Mouse (Mus musculus) layer of hippocampus, adult 8-10 months (tissue): ENCODE results near the gene Mad1l1. TPM values are rescaled to one million over a fixed set of nuclear protein-coding genes. Genes with fewer than 3 reads are reported as not detected.

Experiments used
- DNase-seq, 2 experiments: peaks; one replicate each; pipeline ENCODE4 v3.0.0; 2022; ENCODE audit warnings: low spot score in 2 of 2
- total RNA-seq, 4 experiments: library from RNA; stranded (reverse); gene quantifications; 2 replicates each; pipeline ENCODE4 v1.2.4; 2022

Mad1l1 gene
- total RNA-seq, 4 experiments from 2014 or later: 15.3 to 19.9 (median 17.2) TPM

DNA sequence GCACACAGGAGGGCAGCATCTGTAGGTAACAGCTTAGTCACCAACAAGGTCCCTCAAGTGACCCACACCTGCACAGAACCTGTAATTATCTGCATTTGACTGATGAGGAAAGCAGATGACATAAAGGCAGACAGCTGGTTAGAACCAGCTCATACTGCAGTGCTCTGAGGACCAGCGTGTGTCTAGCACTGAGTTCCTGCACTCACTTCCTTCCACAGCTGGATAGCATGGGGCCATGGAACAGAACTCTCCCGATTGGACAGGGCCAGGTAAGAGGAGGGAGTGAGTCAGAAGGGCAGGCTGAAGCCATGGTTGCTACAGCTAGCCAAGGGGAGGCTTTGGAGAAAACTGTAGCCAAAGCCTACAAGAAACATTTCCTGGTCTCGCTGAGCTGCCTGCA lies 259.0 kb downstream of the Mad1l1 start:
- DNase-seq: no peak

DNA sequence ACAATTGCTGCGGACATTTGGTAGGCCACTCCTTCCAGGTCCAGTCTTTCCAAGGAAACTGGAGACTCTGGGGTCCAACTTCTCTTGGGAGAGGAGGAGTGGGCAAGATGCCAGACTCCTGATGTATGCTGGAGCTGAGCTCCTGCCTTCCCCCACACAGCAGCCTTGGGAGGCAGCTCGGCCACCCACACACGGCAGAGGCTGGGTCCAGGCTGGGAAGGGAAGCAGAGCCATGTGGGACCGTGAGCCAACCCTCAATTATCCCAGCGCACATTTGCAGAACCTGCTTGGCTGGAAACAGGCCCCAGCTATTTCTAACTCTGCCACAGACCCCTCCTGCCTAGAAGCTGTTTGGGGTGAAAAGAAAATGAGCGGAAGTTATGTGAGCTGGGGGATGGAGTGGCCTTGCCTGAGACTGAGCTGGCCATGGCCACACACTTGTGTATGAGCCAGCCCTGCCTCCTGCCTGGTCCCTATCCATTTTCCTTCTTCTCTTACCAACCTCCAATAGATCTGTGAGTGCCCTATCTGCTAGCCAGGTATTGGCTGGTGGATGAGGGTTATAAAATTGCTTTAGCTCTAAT lies 260.0 kb downstream of the Mad1l1 start:
- DNase-seq: peak; percentile 69 to 70

DNA sequence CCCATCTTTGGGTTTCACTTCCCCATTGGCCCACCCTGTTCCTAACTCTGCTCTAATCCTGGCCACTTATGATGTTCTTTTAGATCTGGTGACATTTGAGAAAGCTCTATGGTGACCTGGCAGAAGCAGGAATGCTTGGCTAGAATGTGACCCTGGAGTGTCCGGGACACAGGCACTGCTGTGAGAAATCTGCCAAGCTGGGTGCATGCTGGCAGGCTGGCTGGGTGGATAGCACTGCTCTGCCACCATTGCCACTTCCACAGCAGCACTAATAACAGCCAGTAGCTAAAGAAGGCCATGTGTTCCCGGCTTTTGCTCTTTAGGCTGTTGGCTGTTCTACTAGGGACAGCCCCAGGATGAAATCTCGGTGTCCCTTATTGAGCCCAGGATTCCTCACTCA lies 265.1 kb downstream of the Mad1l1 start:
- DNase-seq: no peak

DNA sequence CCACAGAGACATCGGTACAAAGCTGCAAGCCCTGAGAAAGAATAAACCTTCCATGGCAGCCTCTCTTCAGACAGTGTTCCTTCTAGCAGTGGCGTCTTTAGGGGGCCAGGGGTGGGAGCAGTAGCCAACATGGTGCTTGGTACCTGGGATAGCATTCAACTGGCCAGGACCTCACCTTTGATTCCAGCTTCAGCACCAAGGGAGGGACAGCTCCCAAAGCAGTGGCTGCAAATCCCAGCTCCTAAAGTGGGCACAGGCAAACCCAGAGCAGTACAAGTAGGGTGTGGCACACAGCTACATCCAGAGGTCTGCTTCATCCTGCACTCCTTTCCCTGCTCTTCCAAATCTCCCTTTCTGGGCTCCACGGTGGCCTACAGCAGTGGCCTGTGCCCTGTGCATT lies 265.9 kb downstream of the Mad1l1 start:
- DNase-seq: no peak

DNA sequence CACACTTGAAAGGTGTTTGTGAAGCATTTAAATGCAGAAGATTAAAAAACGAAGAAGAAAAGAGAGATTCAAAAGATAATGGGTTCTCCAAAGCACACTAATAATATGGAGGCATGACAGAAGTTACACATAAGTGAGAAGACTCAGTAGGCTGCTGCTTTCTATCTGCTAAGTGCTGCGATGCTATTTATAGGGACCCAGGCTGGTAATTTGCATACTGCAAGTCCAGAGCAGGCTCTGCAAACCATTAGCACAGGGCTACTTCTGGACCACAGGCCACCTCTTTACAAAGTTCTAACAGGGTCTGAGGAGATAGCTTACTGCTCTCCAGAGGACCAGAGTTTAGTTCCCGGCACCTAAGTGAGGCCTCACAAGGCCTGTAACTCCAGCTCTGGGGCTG lies 267.7 kb downstream of the Mad1l1 start:
- DNase-seq: no peak

DNA sequence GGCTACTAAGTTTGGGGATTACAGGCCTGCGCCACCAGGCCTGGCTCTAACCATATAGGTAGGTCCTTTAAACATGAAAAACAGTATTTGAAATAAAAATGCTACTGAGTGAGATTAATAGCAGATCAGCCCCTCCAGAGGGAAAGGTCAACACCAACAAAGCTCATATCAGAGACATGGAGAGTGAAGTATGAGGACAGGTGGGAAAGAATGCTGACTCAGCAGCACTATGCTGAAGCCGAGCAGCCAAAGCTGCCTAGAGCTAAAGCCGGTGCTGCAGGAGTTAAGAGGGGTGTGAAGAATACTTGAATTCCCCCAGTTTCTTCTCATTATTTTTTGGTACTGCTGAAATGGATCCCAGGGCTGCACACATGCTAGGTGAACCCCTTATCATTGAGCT lies 268.9 kb downstream of the Mad1l1 start:
- no peak for DNase-seq

DNA sequence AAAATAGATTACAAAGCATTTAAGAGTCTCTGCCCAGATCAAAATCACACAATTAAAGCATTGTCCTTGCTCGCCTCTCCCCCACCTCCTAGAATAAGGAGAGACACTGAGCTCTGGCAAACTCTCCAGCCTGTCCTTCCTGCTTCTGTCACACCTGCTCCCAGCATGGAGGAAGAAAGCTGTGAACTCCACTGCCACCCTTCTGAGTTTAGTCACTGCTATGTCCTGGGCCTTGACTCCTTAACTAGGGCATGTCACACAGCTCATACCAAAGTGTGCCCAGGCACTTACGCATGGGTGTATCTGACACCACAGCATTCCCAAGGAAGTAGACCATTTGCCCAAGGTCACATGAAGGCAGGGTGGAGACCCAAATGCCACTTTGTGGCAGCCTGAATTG lies 275.9 kb downstream of the Mad1l1 start:
- no peak for DNase-seq

DNA sequence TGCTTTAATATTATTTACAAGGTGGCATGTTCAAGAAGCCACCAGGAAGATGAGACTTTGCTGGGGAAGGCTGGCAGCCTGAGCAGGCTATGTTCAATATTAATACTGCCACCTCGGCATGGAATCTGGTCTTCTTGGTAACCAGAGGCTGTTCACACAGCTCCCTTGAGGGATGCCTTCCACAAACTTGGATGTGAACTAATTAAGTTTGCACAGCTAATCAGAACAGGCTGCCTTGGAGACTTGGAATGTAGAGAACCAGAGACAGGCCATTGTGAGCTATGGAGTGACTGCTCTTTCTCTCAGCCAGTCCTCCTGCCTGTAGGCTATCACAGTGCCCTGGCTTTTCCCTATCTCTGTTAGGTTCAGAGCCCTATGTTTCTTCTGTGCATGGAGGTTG lies 278.4 kb downstream of the Mad1l1 start:
- DNase-seq: no peak

DNA sequence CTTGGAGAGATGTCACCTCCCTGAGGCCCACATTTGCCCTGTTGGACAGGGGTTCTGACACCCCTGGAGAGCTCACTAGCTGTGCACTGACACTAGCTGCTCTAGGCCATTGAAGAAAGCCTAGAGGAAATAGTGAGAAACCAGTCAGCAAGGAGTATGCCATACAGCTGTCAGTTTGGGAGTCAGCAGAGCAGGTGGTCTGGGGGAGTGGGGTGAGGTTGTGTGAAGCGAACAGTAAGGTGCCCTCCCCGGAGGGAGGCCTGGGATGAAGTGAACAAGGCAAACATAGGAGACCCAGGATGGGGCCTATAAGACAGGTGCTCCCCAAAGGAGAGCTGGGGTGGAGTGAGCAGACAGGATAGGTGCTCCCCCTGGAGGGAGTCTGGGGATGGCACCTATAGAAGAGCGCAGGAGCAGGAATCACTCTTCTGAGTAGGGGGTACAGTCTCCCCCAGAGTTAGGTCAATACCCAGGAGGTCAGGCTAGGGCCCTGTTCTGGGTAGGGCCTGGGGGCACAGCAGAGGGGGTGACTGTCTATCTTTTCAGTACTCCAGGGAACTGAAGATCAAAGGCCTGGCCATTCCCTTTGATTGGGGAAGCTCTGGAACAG lies 279.2 kb downstream of the Mad1l1 start:
- DNase-seq: no peak

DNA sequence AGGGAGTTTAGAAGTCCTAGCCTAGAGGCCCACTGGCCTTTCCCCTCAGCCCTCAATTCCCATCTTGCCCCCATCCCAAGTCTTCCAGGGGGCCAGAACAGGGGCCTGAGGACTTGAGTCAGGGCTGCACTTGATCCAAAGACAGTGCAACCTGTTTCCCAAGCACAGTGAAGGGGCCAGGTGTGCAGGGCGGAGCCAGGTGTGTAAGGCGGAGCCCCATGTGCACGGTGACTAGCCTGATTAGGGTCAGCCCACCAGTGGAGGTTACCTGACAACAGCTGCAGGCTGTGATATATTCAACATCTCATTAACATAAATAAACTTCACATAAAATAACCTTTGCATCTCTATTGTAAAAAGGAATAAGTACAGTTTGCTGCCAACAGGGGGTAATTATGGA lies 280.3 kb downstream of the Mad1l1 start:
- DNase-seq: no peak

DNA sequence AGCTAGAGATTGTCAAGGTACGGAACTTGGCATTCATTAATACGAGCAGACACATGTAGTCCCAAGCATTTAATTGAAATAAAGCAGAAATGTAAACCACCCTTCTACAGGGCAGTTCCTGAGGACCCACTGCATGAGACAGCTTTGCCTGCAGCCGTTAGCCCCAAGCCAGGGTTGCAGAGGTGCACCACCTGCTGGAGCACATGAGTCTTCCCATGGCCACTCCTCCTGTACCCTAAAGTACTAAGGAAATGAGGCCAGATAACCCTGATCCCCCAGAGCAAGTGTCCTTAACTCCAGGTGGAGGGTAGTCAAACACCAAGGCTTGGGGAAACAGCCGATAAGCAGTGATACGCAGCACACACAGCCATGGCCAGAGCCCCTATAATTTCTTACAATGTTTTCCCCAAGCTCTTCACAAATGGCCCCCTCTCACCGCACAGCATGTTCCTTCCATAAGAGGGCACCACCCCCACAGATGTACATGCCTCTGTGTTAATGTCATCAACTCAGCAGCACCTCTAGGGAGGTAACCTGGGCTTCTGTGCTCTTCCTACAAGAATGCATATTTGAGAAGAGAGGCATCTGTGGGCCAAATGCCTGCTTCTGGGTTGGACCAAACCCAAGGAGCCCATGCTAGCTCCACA lies 283.6 kb downstream of the Mad1l1 start:
- DNase-seq: no peak

DNA sequence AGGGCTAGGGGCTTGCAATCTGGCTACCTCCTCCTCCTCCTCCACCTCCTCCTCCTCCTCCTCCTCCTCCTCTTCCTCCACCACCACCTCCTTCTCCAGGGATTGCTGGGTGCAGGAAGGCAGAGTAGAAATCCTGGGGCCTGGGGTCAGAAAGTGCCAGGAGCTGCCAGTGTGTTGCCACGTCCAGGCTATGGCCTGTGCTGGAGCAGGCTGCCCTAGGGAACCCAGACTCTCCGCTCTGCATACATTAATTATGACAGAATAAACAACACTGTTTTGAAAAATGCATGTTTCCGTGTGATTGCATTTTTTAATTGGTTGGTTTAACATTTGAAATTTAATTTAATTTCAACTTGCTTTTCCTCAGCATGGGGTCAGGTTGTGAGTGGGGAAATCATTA lies 285.7 kb downstream of the Mad1l1 start:
- DNase-seq: no peak

DNA sequence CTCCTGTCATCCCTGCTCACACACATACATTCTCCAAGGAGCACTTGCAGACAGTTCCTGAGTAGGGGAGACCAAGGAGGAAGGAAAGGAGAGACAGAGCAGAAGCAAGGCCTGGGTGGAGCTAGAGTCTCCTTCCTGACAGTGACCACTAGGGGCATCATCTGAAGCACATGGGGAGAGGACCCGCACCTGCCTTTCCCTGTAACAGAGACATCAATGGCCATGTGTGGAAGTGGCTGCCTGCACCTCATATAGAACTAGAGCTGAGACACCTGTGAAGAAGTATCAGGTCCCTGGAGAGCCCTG lies 286.4 kb downstream of the Mad1l1 start:
- no peak for DNase-seq

DNA sequence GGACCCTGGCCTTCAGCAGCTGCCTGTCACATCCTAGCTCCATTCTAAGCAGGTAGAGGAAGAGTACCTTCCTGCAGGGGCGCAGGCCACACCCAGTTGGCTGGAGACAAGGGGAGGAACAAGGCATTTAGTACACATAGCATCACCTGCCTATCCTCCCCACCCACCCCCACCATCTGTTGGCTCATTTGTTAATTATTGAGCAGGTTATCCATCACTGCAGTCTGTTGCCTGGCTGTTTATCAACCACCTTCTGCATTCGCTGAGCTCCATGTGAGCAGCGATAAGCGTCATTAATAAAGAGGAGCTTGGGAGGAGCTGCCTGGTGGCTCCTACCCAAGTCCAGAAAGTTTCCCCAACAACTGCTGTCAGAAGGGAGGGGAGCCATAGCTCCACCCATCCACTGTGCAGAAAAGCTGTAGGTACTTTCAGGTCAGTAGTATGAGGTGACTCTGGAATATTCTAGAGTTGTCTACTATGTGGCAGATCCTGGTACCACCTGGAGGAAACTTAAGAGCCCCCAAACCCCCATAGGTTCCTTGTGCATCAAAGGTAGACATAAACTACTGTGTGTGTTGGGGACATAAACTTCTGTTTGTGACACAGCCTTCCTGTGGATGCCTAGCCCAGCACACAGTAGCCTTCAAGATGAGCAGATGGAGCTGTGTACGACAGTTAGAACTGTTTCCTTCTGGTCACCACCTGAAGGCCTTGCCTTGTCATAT lies 286.9 kb downstream of the Mad1l1 start:
- DNase-seq: no peak

DNA sequence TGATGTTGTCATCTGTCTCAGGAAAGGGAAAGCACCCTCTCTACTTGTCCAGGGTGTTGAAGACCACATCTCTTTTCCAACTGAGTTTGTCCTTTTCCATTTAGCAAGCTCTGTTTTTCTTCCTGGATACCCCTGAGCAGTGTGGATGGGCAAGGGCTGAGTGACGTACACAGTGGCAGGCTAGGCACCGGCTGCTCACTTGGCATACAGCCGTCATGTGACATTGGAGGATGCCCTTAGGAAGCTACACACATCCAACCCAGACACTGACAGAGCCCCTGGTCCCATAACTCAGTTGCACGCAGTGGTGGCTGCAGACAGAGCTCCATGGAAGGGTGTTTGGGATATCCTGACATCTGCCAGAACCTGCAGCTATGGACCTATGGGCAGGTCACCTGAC lies 295.0 kb downstream of the Mad1l1 start:
- DNase-seq: no peak

DNA sequence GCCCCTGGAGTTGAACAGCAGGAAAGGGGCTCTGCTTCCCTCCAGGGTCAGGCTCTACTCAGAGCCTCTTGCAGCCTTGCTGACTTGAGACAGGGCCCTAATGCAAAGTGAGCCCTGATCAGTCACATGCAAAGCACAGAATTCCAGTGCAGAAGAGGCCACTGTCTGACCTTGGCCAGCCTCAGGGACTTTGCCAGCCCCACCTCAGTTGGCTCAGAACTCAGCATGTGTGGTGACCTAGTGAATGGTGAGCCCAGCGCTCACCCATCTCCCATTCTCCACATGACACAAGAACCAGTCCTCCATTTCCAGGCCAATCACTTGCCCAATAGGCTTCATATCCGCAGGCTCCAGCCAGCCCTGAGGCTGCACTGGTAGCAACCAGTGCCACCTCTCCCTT lies 296.1 kb downstream of the Mad1l1 start:
- no peak for DNase-seq

DNA sequence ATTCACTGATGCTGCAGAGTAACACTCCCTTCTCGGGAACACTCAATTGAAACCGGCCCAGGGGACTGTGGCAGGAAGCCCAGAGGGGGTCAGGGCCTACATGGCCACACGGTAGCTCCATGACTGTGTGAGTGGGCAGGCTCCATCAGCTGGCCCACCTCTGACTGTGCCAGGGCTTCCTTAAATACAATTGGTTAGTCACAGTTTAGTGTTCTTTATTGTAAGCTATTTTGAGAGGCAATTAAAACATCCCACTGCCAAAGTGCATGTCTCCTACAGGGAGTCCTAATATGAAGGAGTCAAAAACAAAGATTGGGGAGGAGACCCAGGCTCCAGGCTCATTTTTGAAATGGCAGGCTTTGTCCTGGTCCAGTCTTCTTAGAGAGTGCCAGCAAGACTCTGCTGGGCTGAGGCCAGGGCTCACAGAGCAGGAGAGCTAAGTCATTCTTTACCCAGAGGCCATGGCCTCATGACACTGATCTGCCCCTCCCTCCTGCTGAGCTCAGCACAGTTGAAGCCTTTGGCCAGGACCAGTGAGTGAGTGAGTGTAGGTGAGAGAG lies 297.3 kb downstream of the Mad1l1 start:
- DNase-seq: peak; percentile 20

DNA sequence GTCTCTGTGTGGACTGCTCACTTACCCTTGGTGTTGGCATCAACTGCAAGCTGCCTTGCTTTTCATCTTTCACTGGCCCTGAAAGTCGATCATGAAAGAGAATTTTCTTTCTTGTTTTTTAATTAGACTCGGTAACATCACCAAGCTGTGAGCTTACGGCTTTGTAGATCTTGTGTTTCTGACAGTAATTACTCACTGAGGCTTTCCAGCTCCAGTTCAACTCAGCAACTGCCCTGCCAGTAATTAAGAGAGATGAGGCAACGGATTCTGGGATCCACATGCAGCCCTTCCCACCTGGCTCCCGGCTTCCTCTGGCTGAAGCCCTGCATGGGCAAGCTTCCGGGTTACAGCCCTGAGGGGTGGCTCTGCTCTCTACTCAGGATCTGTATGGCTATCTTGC lies 298.5 kb downstream of the Mad1l1 start:
- DNase-seq: no peak

DNA sequence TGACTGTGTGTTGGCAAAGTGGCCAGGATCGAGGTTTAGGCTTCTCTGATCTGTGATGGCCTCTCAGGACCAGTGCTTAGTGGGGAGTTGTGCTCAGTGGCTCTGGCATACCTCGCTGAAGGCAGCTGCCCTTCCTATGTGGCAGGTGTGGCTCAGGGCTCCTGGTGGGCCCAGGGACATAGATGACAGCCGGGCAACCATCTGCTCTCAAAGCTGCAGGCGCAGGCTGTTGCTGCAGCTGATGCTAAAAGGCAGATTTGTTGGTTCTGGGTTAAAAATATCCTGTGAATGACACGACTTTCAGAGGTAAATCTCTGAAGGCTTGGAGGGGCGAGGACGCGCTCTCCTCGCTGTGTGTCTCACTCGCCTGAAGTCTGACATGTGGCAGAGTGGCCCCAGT lies 299.6 kb downstream of the Mad1l1 start:
- peak; percentile 26 to 53 for DNase-seq

DNA sequence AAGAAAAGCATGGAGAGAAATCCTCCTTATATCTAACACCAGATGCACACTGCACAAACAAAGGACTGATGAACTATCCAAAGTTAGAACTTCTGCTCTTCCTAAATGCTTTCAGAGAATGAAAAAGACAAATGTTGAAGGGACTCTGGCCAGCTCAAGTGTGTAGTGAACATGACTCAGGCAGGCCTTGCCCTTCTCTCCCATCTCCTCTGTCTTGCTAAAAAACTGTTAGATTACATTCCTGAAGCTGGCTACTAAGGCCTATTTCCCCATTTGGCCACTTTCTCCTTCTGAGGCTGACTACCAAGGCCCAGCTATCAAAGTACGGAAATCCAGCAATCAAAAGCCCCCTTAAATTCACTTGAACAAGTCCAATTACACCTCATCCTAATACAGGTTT lies 301.7 kb downstream of the Mad1l1 start:
- DNase-seq: no peak

DNA sequence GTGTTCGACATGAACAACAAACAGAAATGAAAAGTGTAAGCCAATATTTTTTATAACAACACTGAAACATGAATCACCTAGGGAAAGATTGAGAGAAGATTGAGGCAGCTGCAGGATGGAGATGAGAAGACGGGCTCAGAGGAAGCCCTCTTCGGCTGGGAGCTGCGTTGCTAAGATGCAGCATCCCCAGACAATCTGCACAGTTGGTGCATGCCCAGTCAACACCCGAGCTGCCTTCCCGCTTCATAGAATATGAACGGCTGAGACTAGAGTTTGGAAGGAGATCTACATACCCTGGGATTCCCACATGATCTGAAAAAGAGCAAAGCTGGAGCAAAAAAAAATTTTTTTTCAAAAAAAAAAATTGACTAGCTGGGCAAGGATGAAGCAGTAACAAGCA lies 302.6 kb downstream of the Mad1l1 start:
- DNase-seq: peak in 1 of 2 experiments; percentile 16

DNA sequence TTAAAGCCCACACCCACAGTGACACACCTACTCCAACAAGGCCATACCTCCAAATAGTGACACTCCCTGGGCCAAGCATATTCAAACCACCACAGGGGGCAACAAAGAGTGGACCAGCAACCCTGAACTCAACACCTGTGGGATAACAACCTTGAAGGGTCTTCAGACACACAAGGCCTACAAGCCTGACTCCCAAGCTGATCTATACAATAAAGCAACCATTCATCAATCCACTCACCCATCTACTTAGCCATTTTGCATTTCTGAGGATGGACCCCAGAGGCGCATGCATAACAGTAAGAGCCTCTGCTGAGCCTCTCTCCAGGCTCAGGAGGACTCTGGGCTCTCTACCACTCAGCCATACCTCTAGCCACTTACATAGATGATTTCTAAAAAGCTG lies 304.5 kb downstream of the Mad1l1 start:
- no peak for DNase-seq
